Mouse (Mus musculus) heart, adult 2 months (tissue): ENCODE measurements at regions not wholly inside any gene's neighbourhood (a gene's known extent, or its start where the extent isn't known, plus 50 kb on each side); places are given as distances from the start of the nearest gene placed in this dataset.
"Not testable (repeated sequence)": the region's sequence is repeated elsewhere in the genome, so short reads cannot be mapped to it uniquely, and the experiment has no call there.

Source experiments
- DNase-seq, 2 experiments: peaks; one replicate each; pipeline ENCODE4 v3.0.0; 2021
- H3K27ac ChIP-seq: fragments of 200-600 bp; 2 replicates; pipeline ENCODE4 v1.8.1; 2022
- H3K27me3 ChIP-seq: fragments of 200-500 bp; 2 replicates; pipeline ENCODE4 v1.6.1; 2012; ENCODE audit warnings: mild to moderate bottlenecking, low read length, inconsistent platforms, mixed read lengths; ENCODE audit not compliant: control insufficient read depth, insufficient read depth
- H3K36me3 ChIP-seq: fragments of 200-500 bp; 2 replicates; pipeline ENCODE4 v1.6.1; 2012; ENCODE audit warnings: low read length, inconsistent platforms; ENCODE audit not compliant: control insufficient read depth, insufficient read depth
- H3K4me1 ChIP-seq: fragments of 200-500 bp; 2 replicates; pipeline ENCODE4 v1.6.1; 2011; ENCODE audit warnings: low read length; ENCODE audit not compliant: control insufficient read depth, insufficient read depth
- H3K4me3 ChIP-seq: fragments of 200-600 bp; 2 replicates; pipeline ENCODE4 v1.8.1; 2022
- H3K79me2 ChIP-seq: fragments of 200-500 bp; replicated peaks from 2 replicates; pipeline ENCODE4 v1.6.1; 2012; ENCODE audit warnings: mild to moderate bottlenecking, inconsistent platforms, low read length, moderate library complexity, mixed read lengths; ENCODE audit not compliant: control insufficient read depth, insufficient read depth
- H3K9ac ChIP-seq: fragments of 200-500 bp; 2 replicates; pipeline ENCODE4 v1.6.1; 2012; ENCODE audit warnings: low read depth, mild to moderate bottlenecking, control low read depth, inconsistent platforms, low read length, mixed read lengths
- CTCF ChIP-seq: fragments of 200-600 bp; IDR thresholded peaks from 2 replicates; pipeline ENCODE4 v1.8.1; 2022; ENCODE audit warnings: antibody characterized with exemption, mild to moderate bottlenecking, moderate library complexity
- EP300 ChIP-seq: fragments of 200-500 bp; IDR thresholded peaks from 2 replicates; pipeline ENCODE4 v1.6.1; 2011; ENCODE audit warnings: low read depth, low read length, control low read depth; ENCODE audit not compliant: insufficient read depth
- POLR2A ChIP-seq: fragments of 200-500 bp; IDR thresholded peaks from 2 replicates; pipeline ENCODE4 v1.6.1; 2011; ENCODE audit warnings: mild to moderate bottlenecking, low read depth, low read length, control low read depth; ENCODE audit not compliant: insufficient read depth
- WGBS: fragments of 180-500 bp; shearing (Covaris S2); methylation state at CpG from one replicate; pipeline ENCODE4 v1.1.7; 2018; 5-methylcytosine and 5-hydroxymethylcytosine counted together
- intact Hi-C: fragments of 180-260 bp; cut with DNase I; formaldehyde crosslinking; loops from one replicate; pipeline ENCODE4 v1.15.1; 2025

GRCm38 (mm10) chr17:4024384-4024783 lies 328.3 kb upstream of the Nox3 start:
- WGBS, result 59% methylated on average over 2 of the region's 2 CpGs
- Histone ChIP-seq H3K4me1 (no peaks in the 10 kb centered on the region), H3K9ac (no peak overlapping the region), H3K79me2 (no peaks in the 10 kb centered on the region), H3K27me3 (no peaks in the 10 kb centered on the region), H3K36me3 (no peaks in the 10 kb centered on the region), H3K4me3 (no peak overlapping the region), H3K27ac (no peak overlapping the region)
- TF ChIP-seq CTCF, result no peak
- no peak for TF ChIP-seq POLR2A
- no peak for TF ChIP-seq EP300
- no peak for DNase-seq
- intact Hi-C loops, result no loop called here

- no peaks in the 10 kb centered on the region for H3K27me3 ChIP-seq
- no peaks in the 10 kb centered on the region for H3K36me3 ChIP-seq
- H3K4me3 ChIP-seq, result no peak overlapping the region
- no peaks in the 10 kb centered on the region for H3K4me1 ChIP-seq
- H3K27ac ChIP-seq, result no peak overlapping the region
- H3K9ac ChIP-seq, result no peak overlapping the region
- intact Hi-C loops, result no loop called here
- WGBS, result 73% methylated on average over 9 of the region's 9 CpGs
- no peak for DNase-seq
- no peaks in the 10 kb centered on the region for H3K79me2 ChIP-seq
- TF ChIP-seq EP300 (no peak), CTCF (no peak), POLR2A (no peak)
These were observed 333.1 kb upstream of the Nox3 start for GRCm38 (mm10) chr17:4029202-4029601.

GRCm38 (mm10) chr17:4034816-4035360 lies 338.8 kb upstream of the Nox3 start:
- no peak for DNase-seq
- Histone ChIP-seq H3K27ac (no peak overlapping the region), H3K9ac (no peak overlapping the region), H3K4me1 (no peaks in the 10 kb centered on the region), H3K36me3 (no peaks in the 10 kb centered on the region), H3K27me3 (no peaks in the 10 kb centered on the region), H3K79me2 (no peaks in the 10 kb centered on the region), H3K4me3 (no peak overlapping the region)
- intact Hi-C loops, result no loop called here
- no peak for TF ChIP-seq EP300
- 47% methylated on average over 3 of the region's 3 CpGs for WGBS

- H3K27me3 ChIP-seq, result no peaks in the 10 kb centered on the region
- H3K27ac ChIP-seq, result no peak overlapping the region
- H3K36me3 ChIP-seq, result no peaks in the 10 kb centered on the region
- no peak for TF ChIP-seq EP300
- TF ChIP-seq POLR2A, result no peak
- TF ChIP-seq CTCF, result no peak
- DNase-seq, result peak; percentile 26 to 27
- intact Hi-C loops, result no loop called here
- H3K79me2 ChIP-seq, result no peaks in the 10 kb centered on the region
- 24% methylated on average over 5 of the region's 5 CpGs for WGBS
- no peak overlapping the region for H3K4me3 ChIP-seq
- H3K4me1 ChIP-seq, result no peaks in the 10 kb centered on the region
- H3K9ac ChIP-seq, result no peak overlapping the region
These were observed 344.1 kb upstream of the Nox3 start for GRCm38 (mm10) chr17:4040104-4040664.

- intact Hi-C loops, H3K36me3 ChIP-seq, H3K4me1 ChIP-seq, DNase-seq, H3K27ac ChIP-seq, H3K4me3 ChIP-seq, H3K79me2 ChIP-seq, H3K9ac ChIP-seq, H3K27me3 ChIP-seq: not testable (repeated sequence)
These were observed 364.1 kb upstream of the Nox3 start for GRCm38 (mm10) chr17:4060186-4060585.

- no peak for TF ChIP-seq EP300
- no peak for TF ChIP-seq POLR2A
- TF ChIP-seq CTCF, result no peak
- H3K79me2 ChIP-seq, result no peaks in the 10 kb centered on the region
- H3K36me3 ChIP-seq, result no peaks in the 10 kb centered on the region
- no peak for DNase-seq
- WGBS, result 63% methylated on average over 2 of the region's 2 CpGs
- no peaks in the 10 kb centered on the region for H3K27me3 ChIP-seq
- intact Hi-C loops, result no loop called here
- H3K4me1 ChIP-seq, result no peaks in the 10 kb centered on the region
- no peak overlapping the region for H3K27ac ChIP-seq
- H3K9ac ChIP-seq, result no peak overlapping the region
- no peak overlapping the region for H3K4me3 ChIP-seq
These were observed 377.3 kb upstream of the Nox3 start for GRCm38 (mm10) chr17:4073381-4073780.
